Mouse (Mus musculus) left cerebral cortex, adult 9 months (tissue): ENCODE measurements at regions not wholly inside any gene's neighbourhood (a gene's known extent, or its start where the extent isn't known, plus 50 kb on each side); places are given as distances from the start of the nearest gene placed in this dataset.

Source experiments
- DNase-seq, 2 experiments: peaks; one replicate each; pipeline ENCODE4 v3.0.0; 2022; ENCODE audit warnings: low spot score in 2 of 2

GRCm38 (mm10) chr3:38697349-38697748, 189.4 kb upstream of the Fat4 start:
- no peak for DNase-seq

- no peak for DNase-seq
Observed at GRCm38 (mm10) chr3:38695836-38696235, 190.9 kb upstream of the Fat4 start.

GRCm38 (mm10) chr3:38692768-38693167, 194.0 kb upstream of the Fat4 start:
- no peak for DNase-seq

GRCm38 (mm10) chr3:38684247-38684991, 199.8 kb upstream of the Ankrd50 start:
- no peak for DNase-seq

GRCm38 (mm10) chr3:38663670-38664494, 179.2 kb upstream of the Ankrd50 start:
- DNase-seq: no peak

- DNase-seq: no peak
Observed at GRCm38 (mm10) chr3:38663023-38663422, 178.4 kb upstream of the Ankrd50 start.

- DNase-seq: no peak
Observed at GRCm38 (mm10) chr3:38656790-38657189, 172.1 kb upstream of the Ankrd50 start.

GRCm38 (mm10) chr3:38653928-38654327, 169.3 kb upstream of the Ankrd50 start:
- no peak for DNase-seq

GRCm38 (mm10) chr3:38652985-38653685, 168.5 kb upstream of the Ankrd50 start:
- no peak for DNase-seq

GRCm38 (mm10) chr3:38650176-38650575, 165.5 kb upstream of the Ankrd50 start:
- DNase-seq: no peak

GRCm38 (mm10) chr3:38648633-38649032, 164.0 kb upstream of the Ankrd50 start:
- no peak for DNase-seq

- no peak for DNase-seq
Observed at GRCm38 (mm10) chr3:38647737-38648330, 163.2 kb upstream of the Ankrd50 start.

- DNase-seq: no peak
Observed at GRCm38 (mm10) chr3:38641733-38642132, 157.1 kb upstream of the Ankrd50 start.

GRCm38 (mm10) chr3:38636806-38637205, 152.2 kb upstream of the Ankrd50 start:
- DNase-seq: no peak

GRCm38 (mm10) chr3:38633347-38633746, 148.7 kb upstream of the Ankrd50 start:
- DNase-seq: no peak

- DNase-seq: no peak
Observed at GRCm38 (mm10) chr3:38625575-38626184, 141.0 kb upstream of the Ankrd50 start.

- DNase-seq: peak; percentile 8 to 46
Observed at GRCm38 (mm10) chr3:38617989-38618388, 133.3 kb upstream of the Ankrd50 start.

GRCm38 (mm10) chr3:38617217-38617616, 132.6 kb upstream of the Ankrd50 start:
- DNase-seq: no peak

GRCm38 (mm10) chr3:38613706-38614105, 129.1 kb upstream of the Ankrd50 start:
- DNase-seq: no peak

- no peak for DNase-seq
Observed at GRCm38 (mm10) chr3:38591531-38591930, 106.9 kb upstream of the Ankrd50 start.

- no peak for DNase-seq
Observed at GRCm38 (mm10) chr3:38588966-38589365, 104.3 kb upstream of the Ankrd50 start.

- DNase-seq: no peak
Observed at GRCm38 (mm10) chr3:38585509-38585908, 100.9 kb upstream of the Ankrd50 start.
